Mouse (Mus musculus): ENCODE results near the gene Hmx1. TPM values are rescaled to one million over a fixed set of nuclear protein-coding genes. Genes with fewer than 3 reads are reported as not detected.
A peak's percentile ranks its signal among the peaks of the same experiment; 100 is the strongest.

Hmx1 gene
- polyA plus RNA-seq (2012; rRNA removed) = 0.19 TPM in 1 of 2 replicates, not detected in the other

DNA sequence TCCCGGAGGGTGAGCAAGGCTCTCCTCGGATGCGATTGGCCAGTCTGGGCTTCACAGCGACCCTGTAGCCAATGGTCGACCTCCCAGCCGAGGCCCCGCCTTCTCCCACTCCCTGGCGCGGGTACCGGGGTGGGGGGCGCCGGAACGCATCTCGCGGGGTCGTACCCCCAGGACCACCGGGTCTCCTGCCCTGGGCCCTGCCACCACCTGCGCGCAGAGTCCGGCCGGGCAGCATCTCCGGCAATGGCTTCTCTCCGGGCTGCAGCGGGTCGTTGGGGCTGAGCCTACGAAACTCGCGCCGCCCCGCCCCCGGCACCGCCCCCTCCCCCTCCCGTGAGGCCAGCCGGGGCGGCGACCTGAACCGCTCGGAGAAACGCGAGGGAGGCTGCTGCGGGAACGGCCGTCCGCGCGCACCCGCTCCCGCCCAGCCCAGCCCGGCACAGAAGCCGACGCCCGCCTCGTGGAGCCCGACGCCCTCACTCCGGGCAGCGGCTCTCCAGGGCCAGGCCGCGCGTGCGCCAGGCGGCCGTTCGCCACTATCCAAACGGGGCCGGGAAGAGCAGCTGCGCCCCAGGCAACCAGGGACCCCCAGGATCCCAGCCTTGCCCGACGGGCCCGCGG is at the start of gene Hmx1:
TSS of gene Hmx1 (plus strand) at position 618 of the 621 bp plus-strand sequence.
- TF ChIP-seq CTCF (conservative IDR thresholded peaks at IDR 0.05; ENCODE audit: insufficient read depth, insufficient read length, low read depth, low read length) = no peak
- no peak for TF ChIP-seq POLR2A (IDR thresholded peaks at IDR 0.05; ENCODE audit: low read depth, low read length)
- Histone ChIP-seq H3K27ac (ENCODE audit: insufficient read depth, low read depth, low read length) (no peak within 1 kb of the TSS), H3K27me3 (replicated peaks; ENCODE audit: control insufficient read depth, insufficient read depth, low read length) (peaks cover 6% of the 10 kb centered on the region), H3K4me3 (ENCODE audit: insufficient read depth, low read depth, low read length) (no peak within 1 kb of the TSS), H3K36me3 (ENCODE audit: control insufficient read depth, insufficient read depth, low read length) (no peaks in the 10 kb centered on the region), H3K4me1 (ENCODE audit: control insufficient read depth, insufficient read depth, low read length) (no peaks in the 10 kb centered on the region)
- DNase-seq = no peak
- WGBS = under 1% methylated on average over 71 of the region's 71 CpGs

GRCm38 (mm10) chr5:35345084-35345483 is 43.8 kb upstream of the Hmx1 start:
- no peak for TF ChIP-seq POLR2A (IDR thresholded peaks at IDR 0.05; ENCODE audit: low read depth, low read length)
- no peak for TF ChIP-seq CTCF (conservative IDR thresholded peaks at IDR 0.05; ENCODE audit: insufficient read depth, insufficient read length, low read depth, low read length)
- no peak for DNase-seq
- no peaks in the 10 kb centered on the region for H3K27me3 ChIP-seq (replicated peaks; ENCODE audit: control insufficient read depth, insufficient read depth, low read length)
- H3K4me3 ChIP-seq (ENCODE audit: insufficient read depth, low read depth, low read length) = no peak overlapping the region
- WGBS = 84% methylated on average over 3 of the region's 3 CpGs
- no peak overlapping the region for H3K27ac ChIP-seq (ENCODE audit: insufficient read depth, low read depth, low read length)
- no peaks in the 10 kb centered on the region for H3K36me3 ChIP-seq (ENCODE audit: control insufficient read depth, insufficient read depth, low read length)
- H3K4me1 ChIP-seq (ENCODE audit: control insufficient read depth, insufficient read depth, low read length) = no peaks in the 10 kb centered on the region

DNA sequence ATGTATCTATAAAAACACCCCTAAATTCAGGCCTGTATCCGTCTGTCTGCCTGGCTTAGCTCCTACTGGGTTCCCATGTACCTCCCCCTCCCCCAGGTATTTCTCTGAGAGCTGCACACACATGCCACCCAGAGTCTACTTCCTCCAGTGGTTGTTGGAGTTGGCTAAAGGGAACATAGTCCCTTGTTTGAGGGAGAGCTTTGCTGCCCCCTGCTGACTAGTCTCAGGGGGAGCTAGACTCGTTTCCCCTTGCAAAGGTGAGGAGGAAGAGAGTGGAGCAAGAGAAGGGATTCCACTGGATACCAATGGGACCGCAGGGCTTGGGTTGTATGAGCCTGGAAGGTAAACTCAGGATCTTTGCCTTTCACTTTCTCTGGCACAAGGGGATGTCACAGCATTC is 40.1 kb upstream of the Hmx1 start:
- 18% methylated on average over 3 of the region's 3 CpGs for WGBS

GRCm38 (mm10) chr5:35357544-35358440 is 31.1 kb upstream of the Hmx1 start:
- no peaks in the 10 kb centered on the region for H3K4me1 ChIP-seq (ENCODE audit: control insufficient read depth, insufficient read depth, low read length)
- DNase-seq = peak; percentile 55
- H3K27ac ChIP-seq (ENCODE audit: insufficient read depth, low read depth, low read length) = no peak overlapping the region
- 34% methylated on average over 9 of the region's 9 CpGs for WGBS
- H3K4me3 ChIP-seq (ENCODE audit: insufficient read depth, low read depth, low read length) = no peak overlapping the region
- TF ChIP-seq POLR2A (IDR thresholded peaks at IDR 0.05; ENCODE audit: low read depth, low read length) (no peak), CTCF (conservative IDR thresholded peaks at IDR 0.05; ENCODE audit: insufficient read depth, insufficient read length, low read depth, low read length) (no peak)
- no peaks in the 10 kb centered on the region for H3K27me3 ChIP-seq (replicated peaks; ENCODE audit: control insufficient read depth, insufficient read depth, low read length)
- no peaks in the 10 kb centered on the region for H3K36me3 ChIP-seq (ENCODE audit: control insufficient read depth, insufficient read depth, low read length)

More for the DNA sequence above, 40.1 kb upstream of the Hmx1 start:
- no peaks in the 10 kb centered on the region for H3K27me3 ChIP-seq (replicated peaks; ENCODE audit: control insufficient read depth, insufficient read depth, low read length)
- TF ChIP-seq POLR2A (IDR thresholded peaks at IDR 0.05; ENCODE audit: low read depth, low read length) = no peak
- peak; percentile 90 for TF ChIP-seq CTCF (conservative IDR thresholded peaks at IDR 0.05; ENCODE audit: insufficient read depth, insufficient read length, low read depth, low read length)
- H3K4me1 ChIP-seq (ENCODE audit: control insufficient read depth, insufficient read depth, low read length) = no peaks in the 10 kb centered on the region
- DNase-seq = peak; percentile 77
- H3K4me3 ChIP-seq (ENCODE audit: insufficient read depth, low read depth, low read length) = no peak overlapping the region
- H3K36me3 ChIP-seq (ENCODE audit: control insufficient read depth, insufficient read depth, low read length) = no peaks in the 10 kb centered on the region
- H3K27ac ChIP-seq (ENCODE audit: insufficient read depth, low read depth, low read length) = no peak overlapping the region

- H3K4me1 ChIP-seq (ENCODE audit: control insufficient read depth, insufficient read depth, low read length) = no peaks in the 10 kb centered on the region
- no peak overlapping the region for H3K4me3 ChIP-seq (ENCODE audit: insufficient read depth, low read depth, low read length)
- TF ChIP-seq POLR2A (IDR thresholded peaks at IDR 0.05; ENCODE audit: low read depth, low read length) (no peak), CTCF (conservative IDR thresholded peaks at IDR 0.05; ENCODE audit: insufficient read depth, insufficient read length, low read depth, low read length) (peak; percentile 99)
- no peaks in the 10 kb centered on the region for H3K27me3 ChIP-seq (replicated peaks; ENCODE audit: control insufficient read depth, insufficient read depth, low read length)
- WGBS = 49% methylated on average over 8 of the region's 8 CpGs
- no peak overlapping the region for H3K27ac ChIP-seq (ENCODE audit: insufficient read depth, low read depth, low read length)
- peak; percentile 94 for DNase-seq
- H3K36me3 ChIP-seq (ENCODE audit: control insufficient read depth, insufficient read depth, low read length) = no peaks in the 10 kb centered on the region
These were observed 27.2 kb upstream of the Hmx1 start for GRCm38 (mm10) chr5:35361570-35362284.

DNA sequence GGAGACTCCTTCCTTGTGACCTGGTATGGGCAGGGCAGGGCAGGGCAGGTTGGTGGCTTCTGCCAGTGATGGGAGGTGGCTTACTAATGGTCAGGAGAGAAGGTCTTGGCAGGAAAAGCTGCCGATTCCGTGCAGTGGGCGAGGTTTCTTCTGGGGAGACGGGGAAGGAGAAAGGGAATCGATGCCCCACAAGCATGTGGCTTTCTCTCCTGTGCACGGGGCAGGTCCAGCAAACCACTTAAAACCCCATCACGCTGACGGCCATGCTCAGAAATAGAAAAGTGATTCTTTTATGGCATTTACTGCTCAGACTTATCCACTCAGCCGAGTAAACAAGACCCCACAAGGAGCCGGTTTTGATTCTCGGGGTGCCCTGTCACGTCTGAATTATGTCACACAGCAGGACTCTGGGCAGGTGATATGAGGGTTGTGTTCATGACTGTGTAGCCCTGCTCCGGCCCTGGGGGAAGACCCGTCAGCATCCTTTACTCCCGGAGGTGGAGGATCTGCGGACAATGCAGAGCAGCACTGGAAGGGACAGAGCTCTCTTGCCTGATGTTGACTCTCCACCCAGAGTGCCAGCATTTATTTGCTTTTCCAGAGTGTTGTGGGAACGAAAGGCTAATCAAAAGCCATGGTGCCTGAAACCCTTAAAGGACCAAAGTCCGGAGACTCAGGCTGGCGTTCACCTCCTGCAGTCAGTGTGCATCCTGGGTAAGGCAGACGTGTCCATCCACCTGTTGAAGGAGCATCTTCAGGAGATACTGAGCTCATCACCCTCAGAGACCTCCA is 22.5 kb upstream of the Hmx1 start:
- Histone ChIP-seq H3K27ac (ENCODE audit: insufficient read depth, low read depth, low read length) (no peak overlapping the region), H3K36me3 (ENCODE audit: control insufficient read depth, insufficient read depth, low read length) (no peaks in the 10 kb centered on the region), H3K27me3 (replicated peaks; ENCODE audit: control insufficient read depth, insufficient read depth, low read length) (no peaks in the 10 kb centered on the region), H3K4me3 (ENCODE audit: insufficient read depth, low read depth, low read length) (no peak overlapping the region), H3K4me1 (ENCODE audit: control insufficient read depth, insufficient read depth, low read length) (no peaks in the 10 kb centered on the region)
- TF ChIP-seq POLR2A (IDR thresholded peaks at IDR 0.05; ENCODE audit: low read depth, low read length) = no peak
- TF ChIP-seq CTCF (conservative IDR thresholded peaks at IDR 0.05; ENCODE audit: insufficient read depth, insufficient read length, low read depth, low read length) = no peak
- WGBS = 55% methylated on average over 20 of the region's 20 CpGs
- no peak for DNase-seq
